Comparison of ENCODE assay signal across 15 mouse cellular contexts in genomic region chr1:185279288-185279687, GRCm38 (mm10).
"Had no signal": no experiment of that assay in that cellular context is flagged by ENCODE, and none has a peak within 500 bp of the region (broad histone marks: within the 10 kb centered on the region; RNA-seq: fewer than 3 reads in every experiment).

No protein-coding gene starts in this region.

- DNase-seq: kidney, postnatal 14 days; left cerebral cortex, postnatal 4 days; lung, adult 18-20 months; lung, postnatal 14 days; retina, postnatal 1 day; right cerebral cortex, postnatal 4 days; thymus, adult 2 months; thymus, postnatal 25 days had no signal

- H3K9me3 ChIP-seq: kidney, embryonic 15.5 days; limb, embryonic 13.5 days; liver, embryonic 12.5 days; midbrain, embryonic 12.5 days; neural tube, embryonic 13.5 days; stomach, embryonic 15.5 days had no signal

- ATAC-seq: liver, embryonic 12.5 days; midbrain, embryonic 16.5 days had no signal

- H3K4me1 ChIP-seq: kidney, embryonic 15.5 days; limb, embryonic 13.5 days; liver, embryonic 12.5 days; midbrain, embryonic 12.5 days; neural tube, embryonic 13.5 days; stomach, embryonic 15.5 days had no signal

- H3K4me2 ChIP-seq: kidney, embryonic 15.5 days; limb, embryonic 13.5 days; liver, embryonic 12.5 days; midbrain, embryonic 12.5 days; neural tube, embryonic 13.5 days; stomach, embryonic 15.5 days had no signal

- H3K27me3 ChIP-seq: kidney, embryonic 15.5 days; limb, embryonic 13.5 days; liver, embryonic 12.5 days; midbrain, embryonic 12.5 days; neural tube, embryonic 13.5 days; stomach, embryonic 15.5 days had no signal

- H3K9ac ChIP-seq: kidney, embryonic 15.5 days; limb, embryonic 13.5 days; liver, embryonic 12.5 days; midbrain, embryonic 12.5 days; neural tube, embryonic 13.5 days; stomach, embryonic 15.5 days had no signal

- H3K27ac ChIP-seq: kidney, embryonic 15.5 days; limb, embryonic 13.5 days; liver, embryonic 12.5 days; midbrain, embryonic 12.5 days; neural tube, embryonic 13.5 days; stomach, embryonic 15.5 days had no signal

- H3K4me3 ChIP-seq: kidney, embryonic 15.5 days; limb, embryonic 13.5 days; liver, embryonic 12.5 days; midbrain, embryonic 12.5 days; neural tube, embryonic 13.5 days; stomach, embryonic 15.5 days had no signal
